Mouse (Mus musculus) limb, embryonic 11.5 days (tissue): ENCODE data around the gene Lst1. TPM values are rescaled to one million over a fixed set of nuclear protein-coding genes. Genes with fewer than 3 reads are reported as not detected.

ENCODE experiments used
- ATAC-seq: fragments of 200-750 bp; cut with Nextera tagmentation; 2 replicates; pipeline ENCODE4 v1.8.0; 2017; ENCODE audit warnings: low read depth; ENCODE audit not compliant: insufficient number of reproducible peaks, low FRiP score, low TSS enrichment
- DNase-seq: peaks from one replicate; pipeline ENCODE4 v3.0.0-alpha.2; 2015; ENCODE audit warnings: low spot score
- H3K27ac ChIP-seq: fragments of 300-500 bp; sonication (generic); replicated peaks from 2 replicates; pipeline ENCODE4 v1.5.1; 2014; ENCODE audit warnings: low read depth, mild to moderate bottlenecking, low read length
- H3K27me3 ChIP-seq: fragments of 300-500 bp; sonication (generic); 2 replicates; pipeline ENCODE4 v1.6.1; 2014; ENCODE audit warnings: mild to moderate bottlenecking, low read length, mixed read lengths; ENCODE audit not compliant: control insufficient read depth, insufficient read depth
- H3K36me3 ChIP-seq: fragments of 300-500 bp; sonication (generic); 2 replicates; pipeline ENCODE4 v1.6.1; 2014; ENCODE audit warnings: mild to moderate bottlenecking, low read length, moderate library complexity, mixed read lengths; ENCODE audit not compliant: control insufficient read depth, insufficient read depth
- H3K4me1 ChIP-seq: fragments of 300-500 bp; sonication (generic); 2 replicates; pipeline ENCODE4 v1.6.1; 2014; ENCODE audit warnings: low read length, mixed read lengths; ENCODE audit not compliant: control insufficient read depth, insufficient read depth
- H3K4me2 ChIP-seq: fragments of 300-500 bp; sonication (generic); 2 replicates; pipeline ENCODE4 v1.6.1; 2014; ENCODE audit warnings: low read depth, mild to moderate bottlenecking, moderate library complexity; ENCODE audit not compliant: severe bottlenecking
- H3K4me3 ChIP-seq: fragments of 300-500 bp; sonication (generic); 2 replicates; pipeline ENCODE4 v1.5.1; 2014; ENCODE audit warnings: low read depth, low read length
- H3K9ac ChIP-seq: fragments of 300-500 bp; sonication (generic); 2 replicates; pipeline ENCODE4 v1.6.1; 2014; ENCODE audit warnings: mild to moderate bottlenecking, low read length
- H3K9me3 ChIP-seq: fragments of 300-500 bp; sonication (generic); 2 replicates; pipeline ENCODE4 v1.6.1; 2016; ENCODE audit warnings: low read length; ENCODE audit not compliant: control insufficient read depth
- WGBS: fragments of 180-500 bp; shearing (Covaris S2); extraction: QIAGEN DNeasy Blood & Tissue Kit; methylation state at CpG from one replicate; pipeline ENCODE4 v1.1.7; 2014; 5-methylcytosine and 5-hydroxymethylcytosine counted together
- polyA plus RNA-seq: library from polyadenylated mRNA; unstranded; fragments of >200 nt; fragmentation: Nextera tagmentation; extraction: Ambion mirVana; gene quantifications from 2 replicates; pipeline ENCODE4 v1.2.1, GENCODE M21; 2014

Lst1 gene
- polyA plus RNA-seq, 1 experiment from 2014 or later: 4.7 TPM

DNA sequence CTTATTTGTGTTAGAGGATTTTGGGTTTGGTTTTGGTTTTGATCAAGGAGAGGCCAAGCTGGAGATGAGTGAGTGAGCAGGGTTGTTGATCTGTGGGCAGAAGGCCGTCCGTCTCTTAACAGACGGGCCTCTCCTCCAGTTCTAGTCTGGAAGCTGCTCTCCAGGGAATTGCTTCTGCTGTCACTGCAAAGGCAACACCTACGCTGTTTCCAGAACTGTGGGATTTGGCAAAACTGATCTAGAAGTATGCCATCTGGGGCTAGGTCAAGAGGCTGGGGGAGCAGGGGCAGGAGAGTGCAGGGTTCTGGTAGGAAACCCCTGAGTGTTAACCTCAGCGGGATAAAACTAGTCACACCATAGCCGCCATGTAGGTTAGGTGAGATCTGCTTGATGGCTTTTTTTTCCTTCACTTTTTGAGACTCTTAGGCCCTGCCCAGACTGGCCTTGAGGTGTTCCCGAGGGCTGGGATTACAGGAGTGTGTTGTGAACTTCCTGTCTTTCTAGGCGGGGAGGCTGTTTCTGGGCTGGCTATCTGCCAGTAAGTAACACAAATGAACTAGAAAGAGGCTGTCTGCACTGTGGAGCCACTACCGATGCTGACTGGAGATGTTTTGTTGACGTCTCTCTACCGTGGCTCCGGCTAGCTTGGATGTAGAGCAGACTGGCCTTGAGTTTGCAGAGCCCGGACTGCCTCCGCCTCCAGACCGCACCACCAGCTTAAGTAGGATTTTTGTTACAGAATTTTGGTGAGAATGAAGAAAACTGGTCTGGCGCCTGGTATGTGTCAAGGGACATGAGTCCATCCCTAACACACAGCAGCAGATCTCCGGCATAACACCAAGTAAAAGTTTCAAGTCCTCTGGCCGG lies 45.1 kb upstream of the Lst1 start, which contains the start of gene Atp6v1g2:
Atp6v1g2 (plus strand) TSS at position 547 of the 867 bp plus-strand sequence.
- Histone ChIP-seq H3K27ac (0 out of 2 replicates have a peak within 1 kb of the TSS, but pooled peaks have one; percentile 21), H3K4me2 (peak within 1 kb of the TSS; percentile 89), H3K9ac (no peak within 1 kb of the TSS; the same call in 1 of the 2 replicates), H3K4me3 (peak within 1 kb of the TSS; percentile 49), H3K9me3 (no peaks in the 10 kb centered on the region), H3K4me1 (0 out of 2 replicates have a peak, but pooled peaks cover 3% of the 10 kb centered on the region), H3K27me3 (no peaks in the 10 kb centered on the region), H3K36me3 (peaks cover 8% of the 10 kb centered on the region; the same call in 1 of the 2 replicates)
- no peak for ATAC-seq
- no peak for DNase-seq
- WGBS: 85% methylated on average over 18 of the region's 18 CpGs

GRCm38 (mm10) chr17:35232659-35233058 lies 44.4 kb upstream of the Lst1 start:
- no peak overlapping the region for H3K27ac ChIP-seq
- ATAC-seq (no peak), DNase-seq (no peak)
- 86% methylated on average over 5 of the region's 5 CpGs for WGBS
- no peak overlapping the region for H3K4me2 ChIP-seq
- H3K36me3 ChIP-seq: peaks cover 9% of the 10 kb centered on the region; the same call in 1 of the 2 replicates
- no peaks in the 10 kb centered on the region for H3K27me3 ChIP-seq
- no peak overlapping the region for H3K4me3 ChIP-seq
- no peak overlapping the region for H3K9ac ChIP-seq
- H3K9me3 ChIP-seq: no peaks in the 10 kb centered on the region
- 0 out of 2 replicates have a peak, but pooled peaks cover 3% of the 10 kb centered on the region for H3K4me1 ChIP-seq

DNA sequence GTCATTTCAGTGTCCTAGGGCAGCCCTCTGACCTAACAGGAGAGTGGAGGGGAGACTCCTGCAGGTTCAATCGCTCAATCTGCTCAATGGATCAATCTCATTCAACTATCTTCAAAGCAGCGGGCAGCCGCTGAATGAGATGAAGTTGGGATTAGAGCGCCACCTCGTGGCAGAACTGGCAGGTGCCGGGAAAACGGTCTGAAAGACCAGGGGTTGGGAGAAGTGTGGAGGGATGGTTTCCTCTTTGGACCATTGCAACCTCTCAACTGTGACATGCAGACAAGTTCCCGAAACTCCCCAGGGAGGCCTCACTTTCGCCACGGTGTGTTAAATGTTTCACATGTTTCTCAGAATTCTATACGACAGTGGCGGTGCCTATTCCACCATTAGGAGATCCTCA lies 43.8 kb upstream of the Lst1 start:
- Histone ChIP-seq H3K4me2 (no peak overlapping the region), H3K9ac (no peak overlapping the region), H3K36me3 (peaks cover 10% of the 10 kb centered on the region; the same call in 1 of the 2 replicates), H3K4me3 (no peak overlapping the region), H3K27ac (no peak overlapping the region), H3K27me3 (no peaks in the 10 kb centered on the region), H3K9me3 (no peaks in the 10 kb centered on the region), H3K4me1 (0 out of 2 replicates have a peak, but pooled peaks cover 3% of the 10 kb centered on the region)
- 14% methylated on average over 12 of the region's 12 CpGs for WGBS
- no peak for ATAC-seq
- peak; percentile 94 for DNase-seq

DNA sequence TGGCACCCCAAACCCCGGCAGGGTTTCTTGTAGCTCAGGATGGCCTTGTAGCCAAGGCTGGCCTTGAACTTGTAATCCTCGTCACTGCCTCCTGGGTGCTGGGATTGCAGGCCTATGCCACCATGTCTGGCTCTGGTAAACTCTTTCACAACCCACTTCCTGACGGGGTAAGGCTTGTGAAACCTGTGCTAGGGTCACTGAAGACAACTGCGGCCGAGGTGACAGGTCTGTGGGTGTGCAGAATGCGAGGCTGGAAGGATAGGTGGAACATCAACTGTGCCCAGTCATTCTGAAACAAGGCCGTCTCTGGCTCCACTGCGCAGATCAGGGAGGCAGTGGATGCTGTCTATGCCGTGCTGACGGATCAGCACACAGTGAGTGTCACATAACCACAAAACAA lies 42.8 kb upstream of the Lst1 start:
- H3K9ac ChIP-seq: no peak overlapping the region
- H3K4me1 ChIP-seq: 0 out of 2 replicates have a peak, but pooled peaks cover 3% of the 10 kb centered on the region
- no peaks in the 10 kb centered on the region for H3K9me3 ChIP-seq
- H3K27me3 ChIP-seq: no peaks in the 10 kb centered on the region
- ATAC-seq (no peak), DNase-seq (no peak)
- H3K4me3 ChIP-seq: no peak overlapping the region
- H3K4me2 ChIP-seq: no peak overlapping the region
- 91% methylated on average over 10 of the region's 10 CpGs for WGBS
- peaks cover 10% of the 10 kb centered on the region; the same call in 1 of the 2 replicates for H3K36me3 ChIP-seq
- H3K27ac ChIP-seq: no peak overlapping the region

DNA sequence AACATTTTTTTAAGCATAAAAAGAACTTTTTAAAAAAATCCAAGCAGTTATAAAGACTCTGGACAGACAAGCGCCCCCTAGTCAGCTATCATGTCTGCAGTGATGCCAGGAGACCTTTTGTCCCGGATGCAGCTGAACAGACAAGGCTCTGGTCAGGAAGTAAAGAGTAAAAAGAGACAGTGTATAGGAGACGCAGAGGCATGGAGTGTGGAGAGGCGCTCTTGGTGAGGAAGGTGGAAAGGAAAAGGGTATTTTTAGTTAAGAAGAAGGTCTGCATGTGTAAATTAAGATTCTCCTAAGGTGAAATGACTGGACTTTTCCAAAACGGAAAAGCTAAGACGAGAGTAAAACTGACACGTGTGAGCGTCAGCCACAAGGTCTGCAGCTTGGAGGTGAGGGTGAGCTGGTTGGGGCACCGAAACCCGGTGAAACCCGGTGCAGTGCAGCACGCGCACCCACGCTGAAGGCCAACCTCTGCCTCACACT lies 38.4 kb upstream of the Lst1 start:
- 90% methylated on average over 14 of the region's 14 CpGs for WGBS
- Histone ChIP-seq H3K36me3 (peaks cover 14% of the 10 kb centered on the region), H3K9me3 (no peaks in the 10 kb centered on the region), H3K4me2 (no peak overlapping the region), H3K27me3 (no peaks in the 10 kb centered on the region), H3K27ac (no peak overlapping the region), H3K4me1 (no peaks in the 10 kb centered on the region), H3K4me3 (no peak overlapping the region), H3K9ac (no peak overlapping the region)
- ATAC-seq (no peak), DNase-seq (no peak)

DNA sequence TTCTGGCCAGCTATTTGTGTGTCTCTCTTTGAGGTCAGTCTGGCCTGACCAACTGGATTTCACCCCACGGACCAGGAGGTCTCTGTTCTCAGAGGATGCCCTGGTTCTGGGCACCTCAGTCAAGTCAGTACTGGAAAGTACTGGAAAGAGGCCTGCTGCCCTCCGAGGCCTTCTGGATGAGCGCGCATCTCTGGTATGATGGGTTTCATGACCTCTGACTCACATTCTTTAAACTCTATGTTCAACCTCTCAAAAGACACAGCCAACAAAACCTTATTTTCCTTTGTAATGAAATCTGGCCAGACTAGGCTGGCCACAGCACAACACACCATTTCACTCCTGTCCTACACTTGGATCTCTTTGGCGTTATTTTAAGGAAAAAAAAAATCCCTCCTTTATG lies 37.2 kb upstream of the Lst1 start:
- WGBS: 93% methylated on average over 5 of the region's 5 CpGs
- H3K36me3 ChIP-seq: peaks cover 15% of the 10 kb centered on the region
- no peak overlapping the region for H3K27ac ChIP-seq
- no peaks in the 10 kb centered on the region for H3K27me3 ChIP-seq
- no peak overlapping the region for H3K4me3 ChIP-seq
- H3K4me1 ChIP-seq: no peaks in the 10 kb centered on the region
- no peak for ATAC-seq
- no peak for DNase-seq
- no peak overlapping the region for H3K4me2 ChIP-seq
- H3K9me3 ChIP-seq: no peaks in the 10 kb centered on the region
- no peak overlapping the region for H3K9ac ChIP-seq

GRCm38 (mm10) chr17:35224641-35225040 lies 36.4 kb upstream of the Lst1 start:
- ATAC-seq (no peak), DNase-seq (no peak)
- Histone ChIP-seq H3K9me3 (no peaks in the 10 kb centered on the region), H3K9ac (no peak overlapping the region), H3K27me3 (no peaks in the 10 kb centered on the region), H3K27ac (no peak overlapping the region), H3K4me2 (no peak overlapping the region), H3K4me3 (no peak overlapping the region), H3K36me3 (peaks cover 14% of the 10 kb centered on the region), H3K4me1 (no peaks in the 10 kb centered on the region)
- 95% methylated on average over 4 of the region's 4 CpGs for WGBS

DNA sequence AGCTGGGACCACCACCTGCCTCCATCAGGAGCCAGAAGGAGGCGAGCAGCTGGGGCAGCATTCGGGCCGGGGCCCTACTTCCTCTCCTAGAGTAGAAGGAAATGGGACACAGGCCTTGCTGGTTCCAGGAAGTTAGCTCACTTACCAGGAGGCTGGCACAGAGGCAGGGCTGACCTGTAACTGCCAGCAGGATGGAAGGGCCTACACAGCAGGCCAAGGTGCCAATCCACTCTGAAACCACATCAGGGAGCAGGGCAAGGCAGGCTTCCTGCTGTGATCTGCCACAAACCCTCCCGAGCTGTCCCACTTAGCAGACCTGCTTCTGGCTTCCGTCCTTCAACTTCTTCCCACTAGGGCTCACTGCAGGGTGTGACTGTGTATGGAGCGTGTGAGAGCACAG lies 34.1 kb upstream of the Lst1 start:
- ATAC-seq (no peak), DNase-seq (no peak)
- peaks cover 7% of the 10 kb centered on the region for H3K36me3 ChIP-seq
- WGBS: 86% methylated on average over 6 of the region's 6 CpGs
- no peak overlapping the region for H3K27ac ChIP-seq
- H3K27me3 ChIP-seq: no peaks in the 10 kb centered on the region
- no peaks in the 10 kb centered on the region for H3K4me1 ChIP-seq
- H3K9me3 ChIP-seq: no peaks in the 10 kb centered on the region
- no peak overlapping the region for H3K4me3 ChIP-seq
- H3K4me2 ChIP-seq: no peak overlapping the region
- peak overlapping the region; percentile 4; the same call in 1 of the 2 replicates for H3K9ac ChIP-seq
